Mouse (Mus musculus) heart, embryonic 10.5 days (tissue): ENCODE results near the gene Celf2. TPM values are rescaled to one million over a fixed set of nuclear protein-coding genes. Genes with fewer than 3 reads are reported as not detected.
A peak's percentile ranks its signal among the peaks of the same experiment; 100 is the strongest.

Experiments
- DNase-seq: peaks from one replicate; pipeline ENCODE4 v3.0.0-alpha.2; 2017; ENCODE audit warnings: low spot score
- H3K27ac ChIP-seq: fragments of 300-500 bp; sonication (generic); 2 replicates; pipeline ENCODE4 v1.5.1; 2016; ENCODE audit warnings: mild to moderate bottlenecking
- H3K27me3 ChIP-seq: fragments of 300-500 bp; sonication (generic); 2 replicates; pipeline ENCODE4 v1.6.1; 2016; ENCODE audit warnings: mild to moderate bottlenecking; ENCODE audit not compliant: poor library complexity, insufficient read depth, severe bottlenecking
- H3K36me3 ChIP-seq: fragments of 300-500 bp; sonication (generic); 2 replicates; pipeline ENCODE4 v1.6.1; 2016; ENCODE audit warnings: mild to moderate bottlenecking, moderate library complexity
- H3K4me1 ChIP-seq: fragments of 300-500 bp; sonication (generic); 2 replicates; pipeline ENCODE4 v1.6.1; 2016; ENCODE audit warnings: mild to moderate bottlenecking
- H3K4me3 ChIP-seq: fragments of 300-500 bp; sonication (generic); 2 replicates; pipeline ENCODE4 v1.5.1; 2016; ENCODE audit warnings: mild to moderate bottlenecking, moderate library complexity
- H3K9me3 ChIP-seq: fragments of 300-500 bp; sonication (generic); 2 replicates; pipeline ENCODE4 v1.6.1; 2016; ENCODE audit warnings: mild to moderate bottlenecking, moderate library complexity
- WGBS: fragments of 180-500 bp; shearing (Covaris S2); methylation state at CpG from one replicate; pipeline ENCODE4 v1.1.7; 2016; 5-methylcytosine and 5-hydroxymethylcytosine counted together
- polyA plus RNA-seq: library from polyadenylated mRNA; unstranded; fragments of >200 nt; fragmentation: Nextera tagmentation; extraction: Ambion mirVana; gene quantifications from 2 replicates; pipeline ENCODE4 v1.2.1, GENCODE M21; 2016

The Celf2 gene
- polyA plus RNA-seq, 1 experiment from 2014 or later: 38.2 TPM

- H3K27me3 ChIP-seq: no peaks in the 10 kb centered on the region
- H3K27ac ChIP-seq: no peak overlapping the region
- DNase-seq: no peak
- H3K4me3 ChIP-seq: no peak overlapping the region
- peaks cover 8% of the 10 kb centered on the region; the same call in 1 of the 2 replicates for H3K4me1 ChIP-seq
- 59% methylated on average over 4 of the region's 4 CpGs for WGBS
- H3K9me3 ChIP-seq: no peaks in the 10 kb centered on the region
- H3K36me3 ChIP-seq: no peaks in the 10 kb centered on the region
Observed at GRCm38 (mm10) chr2:6867297-6867696, 642.1 kb downstream of the Celf2 start.

GRCm38 (mm10) chr2:6865785-6866184 is 643.6 kb downstream of the Celf2 start:
- peaks cover 8% of the 10 kb centered on the region; the same call in 1 of the 2 replicates for H3K4me1 ChIP-seq
- no peaks in the 10 kb centered on the region for H3K27me3 ChIP-seq
- no peaks in the 10 kb centered on the region for H3K9me3 ChIP-seq
- no peak for DNase-seq
- H3K4me3 ChIP-seq: no peak overlapping the region
- H3K27ac ChIP-seq: no peak overlapping the region
- 91% methylated on average over 4 of the region's 4 CpGs for WGBS
- no peaks in the 10 kb centered on the region for H3K36me3 ChIP-seq

- H3K4me1 ChIP-seq: 0 out of 2 replicates have a peak, but pooled peaks cover 3% of the 10 kb centered on the region
- no peak overlapping the region for H3K4me3 ChIP-seq
- whole genome bisulfite sequencing: 79% methylated on average over 2 of the region's 2 CpGs
- H3K9me3 ChIP-seq: no peaks in the 10 kb centered on the region
- no peak overlapping the region for H3K27ac ChIP-seq
- no peak for DNase-seq
- no peaks in the 10 kb centered on the region for H3K36me3 ChIP-seq
- no peaks in the 10 kb centered on the region for H3K27me3 ChIP-seq
Observed at GRCm38 (mm10) chr2:6850102-6850644, 659.2 kb downstream of the Celf2 start.

GRCm38 (mm10) chr2:6849388-6849787 is 660.0 kb downstream of the Celf2 start:
- H3K27me3 ChIP-seq: no peaks in the 10 kb centered on the region
- 49% methylated on average over 3 of the region's 3 CpGs for WGBS
- H3K36me3 ChIP-seq: no peaks in the 10 kb centered on the region
- no peak overlapping the region for H3K4me3 ChIP-seq
- DNase-seq: no peak
- no peak overlapping the region for H3K27ac ChIP-seq
- H3K9me3 ChIP-seq: no peaks in the 10 kb centered on the region
- 0 out of 2 replicates have a peak, but pooled peaks cover 3% of the 10 kb centered on the region for H3K4me1 ChIP-seq

- no peak for DNase-seq
- peaks cover 11% of the 10 kb centered on the region; the same call in 1 of the 2 replicates for H3K4me1 ChIP-seq
- H3K27me3 ChIP-seq: no peaks in the 10 kb centered on the region
- H3K4me3 ChIP-seq: no peak overlapping the region
- 90% methylated on average over 6 of the region's 6 CpGs for WGBS
- H3K36me3 ChIP-seq: no peaks in the 10 kb centered on the region
- no peak overlapping the region for H3K27ac ChIP-seq
- H3K9me3 ChIP-seq: no peaks in the 10 kb centered on the region
Observed at GRCm38 (mm10) chr2:6830021-6830420, 679.3 kb downstream of the Celf2 start.

- Histone ChIP-seq H3K27ac (no peak overlapping the region), H3K9me3 (no peaks in the 10 kb centered on the region), H3K4me1 (peaks cover 11% of the 10 kb centered on the region; the same call in 1 of the 2 replicates), H3K4me3 (no peak overlapping the region), H3K36me3 (no peaks in the 10 kb centered on the region), H3K27me3 (no peaks in the 10 kb centered on the region)
- DNase-seq: peak; percentile 76
- 39% methylated on average over 2 of the region's 2 CpGs for WGBS
Observed at GRCm38 (mm10) chr2:6827583-6827982, 681.8 kb downstream of the Celf2 start.

- no peaks in the 10 kb centered on the region for H3K36me3 ChIP-seq
- no peak overlapping the region for H3K4me3 ChIP-seq
- H3K4me1 ChIP-seq: peaks cover 9% of the 10 kb centered on the region; the same call in 1 of the 2 replicates
- DNase-seq: no peak
- H3K9me3 ChIP-seq: no peaks in the 10 kb centered on the region
- 90% methylated on average over 1 of the region's 1 CpGs for WGBS
- H3K27me3 ChIP-seq: no peaks in the 10 kb centered on the region
- no peak overlapping the region for H3K27ac ChIP-seq
Observed at GRCm38 (mm10) chr2:6823021-6823420, 686.3 kb downstream of the Celf2 start.

GRCm38 (mm10) chr2:6821593-6821992 is 687.8 kb downstream of the Celf2 start:
- DNase-seq: no peak
- H3K27me3 ChIP-seq: no peaks in the 10 kb centered on the region
- no peak overlapping the region for H3K4me3 ChIP-seq
- H3K9me3 ChIP-seq: no peaks in the 10 kb centered on the region
- 71% methylated on average over 2 of the region's 2 CpGs for WGBS
- H3K27ac ChIP-seq: no peak overlapping the region
- no peaks in the 10 kb centered on the region for H3K4me1 ChIP-seq
- no peaks in the 10 kb centered on the region for H3K36me3 ChIP-seq

GRCm38 (mm10) chr2:6815281-6815680 is 694.1 kb downstream of the Celf2 start:
- DNase-seq: no peak
- Histone ChIP-seq H3K27ac (no peak overlapping the region), H3K4me1 (no peaks in the 10 kb centered on the region), H3K27me3 (no peaks in the 10 kb centered on the region), H3K9me3 (no peaks in the 10 kb centered on the region), H3K4me3 (no peak overlapping the region), H3K36me3 (no peaks in the 10 kb centered on the region)
- WGBS: 59% methylated on average over 2 of the region's 2 CpGs

- no peaks in the 10 kb centered on the region for H3K27me3 ChIP-seq
- H3K27ac ChIP-seq: no peak overlapping the region
- H3K4me1 ChIP-seq: no peaks in the 10 kb centered on the region
- H3K36me3 ChIP-seq: no peaks in the 10 kb centered on the region
- no peak overlapping the region for H3K4me3 ChIP-seq
- no peaks in the 10 kb centered on the region for H3K9me3 ChIP-seq
- 85% methylated on average over 1 of the region's 1 CpGs for WGBS
- no peak for DNase-seq
Observed at GRCm38 (mm10) chr2:6808736-6809135, 700.6 kb downstream of the Celf2 start.

GRCm38 (mm10) chr2:6796754-6797153 is 712.6 kb downstream of the Celf2 start:
- WGBS: 87% methylated on average over 5 of the region's 5 CpGs
- Histone ChIP-seq H3K36me3 (no peaks in the 10 kb centered on the region), H3K27ac (no peak overlapping the region), H3K4me3 (no peak overlapping the region), H3K9me3 (no peaks in the 10 kb centered on the region), H3K4me1 (peaks cover 8% of the 10 kb centered on the region), H3K27me3 (no peaks in the 10 kb centered on the region)
- DNase-seq: no peak

GRCm38 (mm10) chr2:6795995-6796588 is 713.3 kb downstream of the Celf2 start:
- Histone ChIP-seq H3K36me3 (no peaks in the 10 kb centered on the region), H3K27ac (no peak overlapping the region), H3K4me1 (peaks cover 8% of the 10 kb centered on the region), H3K9me3 (no peaks in the 10 kb centered on the region), H3K4me3 (no peak overlapping the region), H3K27me3 (no peaks in the 10 kb centered on the region)
- WGBS: 82% methylated on average over 5 of the region's 5 CpGs
- no peak for DNase-seq

GRCm38 (mm10) chr2:6794858-6795257 is 714.5 kb downstream of the Celf2 start:
- no peak for DNase-seq
- H3K4me1 ChIP-seq: peaks cover 8% of the 10 kb centered on the region
- no peaks in the 10 kb centered on the region for H3K27me3 ChIP-seq
- no peak overlapping the region for H3K27ac ChIP-seq
- 53% methylated on average over 7 of the region's 7 CpGs for WGBS
- H3K4me3 ChIP-seq: no peak overlapping the region
- no peaks in the 10 kb centered on the region for H3K36me3 ChIP-seq
- no peaks in the 10 kb centered on the region for H3K9me3 ChIP-seq

GRCm38 (mm10) chr2:6790876-6791275 is 718.5 kb downstream of the Celf2 start:
- Histone ChIP-seq H3K9me3 (no peaks in the 10 kb centered on the region), H3K27me3 (no peaks in the 10 kb centered on the region), H3K27ac (no peak overlapping the region), H3K4me1 (peaks cover 5% of the 10 kb centered on the region), H3K36me3 (no peaks in the 10 kb centered on the region), H3K4me3 (no peak overlapping the region)
- WGBS: 87% methylated on average over 2 of the region's 2 CpGs
- no peak for DNase-seq
